Mouse (Mus musculus): ENCODE results near the gene Olfr1152.

- no peak for TF ChIP-seq CTCF (IDR thresholded peaks at IDR 0.05; ENCODE audit: low read depth)
- TF ChIP-seq EP300 (optimal IDR thresholded peaks at IDR 0.05): no peak
These were observed 38.8 kb downstream of the Olfr1152 start, which contains the start of gene Olfr1154 for GRCm38 (mm10) chr2:87905066-87905465.
